Mouse (Mus musculus) embryo, embryonic 11.5 days (tissue): Measurements from ENCODE around the gene Lgr4.
"Not testable (repeated sequence)": the region's sequence is repeated elsewhere in the genome, so short reads cannot be mapped to it uniquely, and the experiment has no call there.

Experiments
- DNase-seq: peaks from one replicate; pipeline ENCODE4 v3.0.0-alpha.2; 2012; ENCODE audit warnings: low read depth, low spot score

The Lgr4 gene

DNA sequence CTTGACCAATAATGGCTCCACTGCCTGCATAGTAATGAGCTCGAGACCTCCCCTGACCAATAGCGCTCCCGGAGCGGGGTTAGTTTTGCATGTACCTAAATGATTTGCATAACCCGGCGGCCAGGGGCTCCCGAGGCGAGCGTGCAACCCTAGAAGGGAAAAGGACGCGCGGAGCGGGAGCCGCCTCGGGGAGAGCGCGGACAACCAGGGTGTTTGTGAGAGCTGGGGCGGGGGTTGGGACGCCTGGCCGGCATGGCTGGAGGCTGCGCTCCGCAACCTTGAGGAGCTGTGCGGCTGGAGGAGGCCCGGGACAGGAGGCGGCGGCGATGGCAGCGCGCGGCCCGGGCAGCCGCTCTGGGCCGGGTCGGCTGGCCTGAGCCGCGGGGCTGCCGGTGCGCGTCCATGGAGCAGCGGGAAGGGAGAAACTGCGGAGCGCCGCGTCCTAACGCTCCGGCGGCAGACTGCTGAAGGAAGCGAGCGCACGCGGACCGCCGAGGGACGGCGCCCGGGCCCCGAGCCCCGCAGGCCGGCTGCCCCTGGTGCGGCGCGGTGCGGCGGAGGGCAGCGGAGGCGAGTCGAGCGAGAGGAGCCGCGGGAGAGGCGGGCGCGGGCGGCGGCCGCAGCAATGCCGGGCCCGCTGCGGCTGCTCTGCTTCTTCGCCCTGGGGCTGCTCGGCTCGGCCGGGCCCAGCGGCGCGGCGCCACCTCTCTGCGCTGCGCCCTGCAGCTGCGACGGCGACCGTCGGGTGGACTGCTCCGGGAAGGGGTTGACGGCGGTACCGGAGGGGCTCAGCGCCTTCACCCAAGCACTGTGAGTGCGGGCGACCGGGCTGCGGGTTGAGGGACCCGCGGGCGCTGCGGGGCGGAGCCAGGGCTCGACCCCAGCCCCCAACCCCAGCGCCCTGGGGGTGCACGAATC lies at the start of gene Lgr4:
TSS of gene Lgr4 (plus strand) at position 152 of the 918 bp plus-strand sequence.
- DNase-seq: peak; percentile 94

DNA sequence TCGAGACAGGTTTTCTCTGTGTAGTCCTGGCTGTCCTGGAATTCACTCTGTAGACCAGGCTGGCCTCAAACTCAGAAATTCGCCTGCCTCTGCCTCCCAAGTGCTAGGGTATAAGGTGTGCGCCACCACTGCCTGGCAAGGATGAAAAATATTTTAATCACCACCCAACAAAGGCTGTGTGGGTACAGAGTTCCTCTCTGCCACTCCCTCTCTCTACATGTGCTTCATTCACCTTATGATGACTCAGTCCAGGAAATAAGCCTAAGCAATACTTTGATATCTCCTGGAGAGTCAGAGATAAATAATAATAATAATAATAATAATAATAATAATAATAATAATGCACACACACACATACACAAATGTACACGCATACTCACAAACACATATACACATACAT lies 38.0 kb upstream of the Lgr4 start:
- not testable (repeated sequence) for DNase-seq

DNA sequence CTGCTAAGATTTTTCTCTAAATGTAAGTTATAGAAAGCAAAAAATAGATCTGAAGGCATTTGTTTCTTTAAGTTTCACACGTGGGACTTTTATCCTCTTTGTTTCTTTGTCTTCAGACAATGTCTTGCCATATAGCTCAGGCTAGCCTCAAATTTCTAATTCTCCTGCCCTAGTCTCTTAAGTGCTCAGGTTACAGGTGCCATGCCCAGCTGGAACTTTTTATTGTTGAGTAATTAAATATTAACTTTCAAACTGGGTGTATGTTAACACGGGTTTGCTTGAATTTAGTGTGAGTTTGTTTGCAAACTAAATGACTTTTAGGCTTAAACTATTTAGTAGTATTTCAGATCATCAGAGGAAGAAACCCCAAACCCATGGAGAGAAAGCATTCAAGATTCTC lies 36.3 kb upstream of the Lgr4 start:
- no peak for DNase-seq

DNA sequence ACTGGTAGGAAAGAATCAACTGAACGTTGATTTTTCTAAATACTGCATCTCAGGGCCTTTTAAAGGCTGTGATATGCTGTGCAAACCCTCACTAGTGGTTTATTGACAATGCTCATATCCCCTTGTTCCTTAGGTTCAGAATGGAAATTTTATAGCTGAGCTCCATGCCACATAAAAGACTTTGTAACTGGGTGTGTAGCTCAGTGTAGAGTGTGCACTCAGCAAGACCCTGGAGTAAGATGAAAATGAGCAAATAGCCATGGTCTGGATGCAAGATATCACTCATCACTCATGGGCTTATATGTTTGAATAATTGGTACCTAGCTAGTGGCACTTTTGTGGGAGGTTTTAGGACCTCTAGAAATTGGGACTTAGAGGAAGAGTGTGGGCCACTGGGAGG lies 35.8 kb upstream of the Lgr4 start:
- DNase-seq: no peak

DNA sequence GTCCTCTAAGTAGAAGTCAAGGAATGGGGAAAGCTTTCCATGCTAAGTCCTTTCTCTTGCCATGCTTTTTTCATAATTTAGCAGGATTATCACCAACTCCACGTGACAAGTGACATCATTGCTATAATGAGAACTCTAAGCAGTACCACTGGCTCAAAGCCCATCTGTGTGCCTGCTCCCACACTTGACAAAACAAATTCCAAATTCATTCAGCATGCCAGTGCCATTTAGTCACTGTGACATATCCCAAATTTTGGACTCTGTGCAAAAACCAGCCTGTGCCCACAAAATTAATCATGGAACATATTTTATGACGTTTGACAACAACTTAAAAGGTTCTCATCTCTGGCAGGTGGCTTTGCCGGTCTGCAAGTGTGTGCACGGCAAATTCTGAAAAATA lies 33.3 kb upstream of the Lgr4 start:
- no peak for DNase-seq

DNA sequence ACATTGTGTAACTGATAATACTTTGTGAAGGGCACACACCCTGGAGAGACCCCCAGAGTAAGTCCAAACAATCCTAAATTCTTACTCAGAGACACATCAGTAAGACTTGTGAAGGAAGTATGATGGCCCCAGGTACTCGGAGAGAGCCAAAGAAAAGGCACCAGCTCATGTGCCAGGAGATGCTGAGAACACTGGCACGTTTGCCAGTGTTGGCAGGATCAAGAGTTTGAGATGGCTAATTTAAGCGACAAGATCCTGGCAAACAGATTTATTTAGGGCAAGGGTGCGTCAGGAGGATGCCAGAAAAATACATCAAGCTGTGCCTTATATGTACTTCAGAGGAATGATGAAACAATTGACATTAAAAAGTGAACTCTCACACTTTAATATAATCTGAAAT lies 32.9 kb upstream of the Lgr4 start:
- no peak for DNase-seq

DNA sequence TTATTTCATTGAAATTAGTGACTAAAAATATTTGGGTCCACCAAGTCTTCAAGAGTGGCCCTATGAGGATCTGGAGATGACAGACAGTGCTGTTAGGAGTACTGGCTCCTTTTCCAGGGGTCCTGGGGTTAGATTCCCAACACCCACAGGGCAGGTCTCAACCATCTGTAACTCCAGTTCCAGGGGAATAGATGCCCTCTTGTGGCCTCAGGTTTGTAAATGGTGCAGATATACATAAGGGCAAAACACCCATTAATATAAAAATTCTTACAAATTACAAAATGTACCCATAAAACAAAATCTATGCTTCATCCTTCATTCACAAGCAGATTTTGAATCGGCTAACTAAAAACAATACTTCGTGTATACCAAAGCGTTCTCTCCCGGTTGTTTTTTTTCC lies 27.4 kb upstream of the Lgr4 start:
- DNase-seq: no peak

DNA sequence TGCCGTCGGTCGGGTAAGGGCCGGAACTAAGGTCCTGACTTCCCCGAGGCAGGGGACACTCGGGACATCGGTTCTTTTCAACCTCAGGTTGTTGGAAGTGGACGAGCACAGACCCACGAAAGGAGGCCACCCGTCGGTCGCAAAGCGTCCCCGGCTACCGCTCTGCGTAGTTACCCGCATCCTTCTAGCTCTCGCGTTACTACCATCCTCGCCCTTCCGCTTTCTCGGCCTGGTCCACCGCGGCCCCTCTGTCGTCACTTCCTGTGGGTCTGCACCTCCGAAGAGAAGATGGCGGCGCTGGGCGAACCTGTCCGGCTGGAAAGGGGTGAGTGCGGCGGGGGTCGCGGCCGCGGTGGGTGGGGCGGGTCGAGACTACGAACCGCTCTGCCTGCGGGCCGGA lies 26.9 kb upstream of the Lgr4 start, which contains the start of gene Lin7c:
TSS of gene Lin7c (plus strand) at position 257 of the 400 bp plus-strand sequence.
- DNase-seq: peak; percentile 88

DNA sequence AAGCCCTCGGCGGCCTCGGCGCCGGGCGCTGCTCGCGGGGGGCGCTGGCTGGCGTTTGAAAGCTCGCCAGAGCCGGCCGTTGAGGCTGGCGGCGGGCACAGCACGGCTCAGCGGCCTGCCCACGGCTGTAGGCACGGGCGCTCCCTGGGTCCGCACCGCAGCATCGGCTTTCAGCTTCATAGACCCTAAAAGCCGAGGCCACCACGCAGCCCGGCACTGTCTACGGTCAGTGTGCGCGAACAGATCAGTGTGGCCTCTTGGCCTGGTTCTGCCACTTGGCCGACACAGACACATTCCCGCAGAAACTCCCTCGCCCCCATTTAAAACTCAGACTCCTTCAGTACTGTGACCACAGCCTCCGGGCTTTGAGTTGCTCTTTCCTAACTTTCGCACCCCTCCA lies 26.4 kb upstream of the Lgr4 start:
- DNase-seq: no peak

DNA sequence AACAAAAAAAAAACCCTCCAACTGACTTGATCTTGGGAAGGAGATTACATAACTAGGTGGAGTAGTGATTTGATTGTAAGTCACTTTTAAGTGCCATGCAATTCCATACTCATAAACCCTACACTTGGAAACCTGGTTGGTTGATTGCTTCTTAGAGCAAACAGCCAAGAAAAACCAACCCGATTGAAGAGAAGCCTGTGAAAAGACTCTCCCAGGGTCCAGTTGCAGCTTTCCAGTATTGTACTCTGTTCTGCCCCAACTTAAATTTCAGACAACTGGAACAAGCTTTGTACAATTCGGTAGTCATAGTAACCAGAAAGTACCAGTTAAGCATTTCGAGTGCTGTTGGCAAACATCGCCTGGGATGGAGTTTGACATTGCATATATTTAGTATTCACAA lies 26.0 kb upstream of the Lgr4 start:
- DNase-seq: no peak

DNA sequence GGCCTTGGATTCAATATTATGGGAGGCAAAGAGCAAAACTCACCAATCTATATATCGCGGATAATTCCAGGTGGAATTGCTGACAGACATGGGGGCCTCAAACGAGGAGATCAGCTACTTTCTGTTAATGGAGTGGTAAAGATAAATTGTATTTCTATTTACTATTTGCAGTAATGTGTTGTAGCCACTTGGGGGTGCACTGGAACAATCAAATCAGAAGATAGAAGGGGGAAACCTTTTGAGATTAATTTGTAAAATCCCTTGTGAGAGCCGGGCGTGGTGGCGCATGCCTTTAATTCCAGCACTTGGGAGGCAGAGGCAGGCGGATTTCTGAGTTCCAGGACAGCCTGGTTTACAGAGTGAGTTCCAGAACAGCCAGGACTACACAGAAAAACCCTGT lies 21.1 kb upstream of the Lgr4 start:
- no peak for DNase-seq

DNA sequence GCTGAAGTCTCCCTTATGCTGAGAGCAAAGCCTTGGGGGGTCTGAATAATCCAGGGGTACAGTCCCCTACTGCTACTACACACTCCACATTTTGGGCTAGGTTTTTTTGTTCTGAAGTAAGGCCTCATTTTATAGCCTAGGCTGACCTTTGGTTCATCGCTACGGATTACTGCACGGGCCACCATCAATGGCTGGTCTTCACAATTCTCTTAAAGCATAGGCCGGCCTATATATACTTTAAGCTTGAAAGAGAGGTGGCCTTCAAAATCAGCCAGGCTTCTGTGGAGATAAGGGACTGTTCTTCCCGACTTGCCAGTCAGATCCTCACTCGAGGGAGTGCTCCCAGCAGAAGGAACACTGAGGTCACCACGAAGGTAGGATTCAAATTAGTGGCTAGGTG lies 14.6 kb upstream of the Lgr4 start:
- no peak for DNase-seq

DNA sequence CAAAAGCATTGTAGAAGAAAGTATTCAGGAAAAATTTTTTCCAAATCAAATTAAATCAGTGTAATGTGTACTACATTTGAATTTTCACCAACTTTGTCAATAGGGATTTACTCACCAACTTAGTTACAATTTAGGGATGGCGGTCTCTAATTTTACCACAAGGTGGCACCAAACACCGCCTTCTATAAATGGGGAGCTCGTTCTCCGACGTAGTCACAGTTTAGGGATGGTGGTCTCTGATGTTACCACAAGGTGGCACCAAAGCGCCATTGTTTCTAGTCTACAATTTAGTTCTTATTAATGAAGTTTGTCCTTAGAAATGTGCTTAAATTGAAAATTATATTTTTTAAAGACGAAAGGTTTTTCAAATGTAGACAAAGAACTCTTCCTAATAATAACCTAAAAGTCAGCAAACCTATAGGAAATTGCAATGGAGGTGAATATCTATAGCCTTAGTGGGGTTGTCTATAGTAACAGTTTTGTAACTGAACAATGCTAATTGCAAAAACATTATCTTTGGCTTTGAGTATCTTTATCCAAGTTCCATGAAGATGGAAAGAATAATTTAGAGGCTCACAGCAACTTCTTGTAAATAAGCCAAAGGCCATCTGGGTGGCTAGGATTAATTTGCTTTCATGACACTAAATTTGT lies 13.2 kb upstream of the Lgr4 start:
- peak; percentile 79 for DNase-seq

DNA sequence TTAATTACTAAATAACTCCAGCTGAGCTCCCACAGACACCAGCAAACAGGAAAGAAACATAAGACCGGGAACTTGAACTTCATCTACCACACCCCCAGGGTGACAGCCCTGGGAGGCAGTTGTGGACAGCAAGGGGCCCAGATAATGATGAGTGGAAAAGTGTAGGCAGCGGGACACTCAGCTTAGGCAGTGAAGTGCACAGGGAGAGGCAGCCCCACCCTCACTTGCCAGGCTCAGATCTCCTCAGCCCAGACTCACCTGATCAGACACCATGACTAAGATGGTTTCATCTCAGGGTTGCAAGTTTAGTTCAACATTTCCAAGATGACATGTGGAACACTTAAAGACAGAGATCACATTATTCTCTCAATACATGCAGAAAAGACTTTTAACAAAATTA lies 8.3 kb upstream of the Lgr4 start:
- no peak for DNase-seq

DNA sequence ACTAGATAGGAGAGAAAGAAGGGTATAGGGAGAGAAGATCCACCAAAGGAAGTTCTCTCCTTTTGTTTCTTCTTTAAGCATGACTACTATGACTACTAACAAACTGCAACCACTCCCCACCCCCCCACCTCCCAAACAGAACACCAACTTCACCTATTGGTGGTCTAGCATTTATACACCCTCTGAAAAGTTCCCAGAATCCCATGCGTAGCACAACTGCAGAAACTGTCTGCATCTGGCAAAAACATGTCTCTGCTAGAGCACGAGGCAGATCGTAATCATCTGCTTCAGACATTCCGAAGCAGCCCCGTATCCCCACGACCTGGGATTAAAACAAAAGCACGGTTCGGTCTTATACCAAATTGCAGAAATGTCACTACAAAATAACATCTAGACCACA lies 5.2 kb upstream of the Lgr4 start:
- DNase-seq: no peak

DNA sequence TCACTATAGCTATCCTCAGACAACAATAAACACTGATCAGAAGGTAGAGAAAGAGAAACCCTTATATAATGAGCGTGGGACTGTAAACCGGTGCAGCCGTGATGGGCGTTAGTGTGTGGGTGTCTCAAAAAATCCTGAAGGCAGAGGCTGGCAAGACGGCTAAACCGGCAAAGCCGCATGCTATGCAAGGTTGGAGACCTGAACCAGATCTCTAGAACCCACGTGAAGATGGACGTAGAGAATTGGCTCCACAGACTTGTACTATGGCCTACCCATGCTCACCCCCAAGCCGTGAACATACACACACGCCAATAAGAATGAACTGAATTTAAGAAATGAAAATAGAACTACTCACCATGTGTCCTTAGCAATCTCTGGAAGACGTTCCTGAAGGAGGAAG lies 4.7 kb upstream of the Lgr4 start:
- no peak for DNase-seq

DNA sequence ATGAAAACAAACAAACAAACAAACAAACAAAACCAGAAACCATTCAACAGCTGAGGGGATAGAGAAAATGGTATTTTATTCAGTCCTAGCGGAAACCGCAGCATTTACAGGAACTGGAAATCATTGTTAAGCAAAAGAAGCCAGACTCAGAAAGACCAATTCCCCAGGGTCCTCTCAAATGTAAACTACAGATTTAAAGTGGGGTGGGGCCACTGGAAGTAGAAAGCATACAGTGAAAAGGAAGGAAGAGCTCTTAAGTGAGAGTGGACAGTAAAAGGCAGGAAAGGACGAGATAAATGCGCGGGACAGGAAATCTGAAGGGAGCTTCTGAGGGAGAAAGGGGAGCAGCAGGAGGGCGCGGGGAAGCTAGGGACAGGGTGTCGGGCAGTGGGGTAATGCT lies 4.2 kb upstream of the Lgr4 start:
- DNase-seq: no peak

DNA sequence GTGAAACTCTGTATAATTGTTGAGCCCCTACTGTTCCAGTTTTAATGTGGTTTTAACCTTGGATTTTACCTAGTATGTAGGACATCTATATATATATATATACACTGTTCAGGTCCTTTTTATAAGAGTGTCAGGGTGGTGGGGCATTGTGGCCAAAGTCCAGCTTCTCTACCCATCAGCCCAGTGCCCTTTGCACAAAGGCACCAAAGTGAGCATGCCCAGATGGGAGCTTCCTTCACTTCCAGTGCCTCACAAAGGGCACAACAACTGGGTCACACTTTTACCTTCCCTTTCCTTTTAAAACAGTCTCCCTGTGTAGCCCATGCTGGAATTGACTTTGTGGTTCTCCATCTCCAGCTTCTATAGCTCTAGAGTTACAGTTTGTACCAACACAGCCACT lies 2.8 kb upstream of the Lgr4 start:
- DNase-seq: no peak

DNA sequence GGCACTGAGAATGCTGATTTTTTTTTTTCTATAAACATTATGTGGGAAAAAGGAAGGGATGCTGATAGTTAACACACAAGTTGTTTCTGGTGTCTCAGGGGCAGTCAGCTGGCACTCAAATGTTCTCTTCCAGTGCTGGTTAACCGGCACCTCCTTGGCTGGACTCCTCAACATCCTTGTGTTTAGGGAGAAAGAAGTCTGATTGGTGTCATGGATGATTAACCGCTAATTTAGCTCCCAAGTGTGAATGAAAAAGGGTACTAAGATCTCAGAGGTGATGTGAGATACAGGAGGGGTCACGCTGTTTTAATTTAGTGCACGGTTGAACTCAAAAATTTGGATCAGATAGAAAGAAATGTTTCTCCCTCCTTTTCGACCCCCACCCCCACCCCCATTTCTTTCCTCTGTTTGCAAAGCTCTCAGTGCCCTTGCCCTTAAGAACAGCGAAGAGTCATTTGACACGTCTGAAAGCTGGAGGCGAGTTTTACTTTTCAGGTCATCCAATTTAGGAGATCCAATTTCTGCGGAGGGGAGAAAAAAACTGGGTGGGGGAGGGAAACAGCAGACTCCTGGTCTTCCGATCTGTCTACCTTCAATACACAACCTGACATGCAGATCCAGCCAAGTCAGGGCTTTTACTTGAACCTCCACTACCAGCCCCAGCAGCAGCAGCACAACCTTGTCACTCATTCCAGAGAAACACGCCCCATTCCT lies 508 bp upstream of the Lgr4 start:
- DNase-seq: no peak

DNA sequence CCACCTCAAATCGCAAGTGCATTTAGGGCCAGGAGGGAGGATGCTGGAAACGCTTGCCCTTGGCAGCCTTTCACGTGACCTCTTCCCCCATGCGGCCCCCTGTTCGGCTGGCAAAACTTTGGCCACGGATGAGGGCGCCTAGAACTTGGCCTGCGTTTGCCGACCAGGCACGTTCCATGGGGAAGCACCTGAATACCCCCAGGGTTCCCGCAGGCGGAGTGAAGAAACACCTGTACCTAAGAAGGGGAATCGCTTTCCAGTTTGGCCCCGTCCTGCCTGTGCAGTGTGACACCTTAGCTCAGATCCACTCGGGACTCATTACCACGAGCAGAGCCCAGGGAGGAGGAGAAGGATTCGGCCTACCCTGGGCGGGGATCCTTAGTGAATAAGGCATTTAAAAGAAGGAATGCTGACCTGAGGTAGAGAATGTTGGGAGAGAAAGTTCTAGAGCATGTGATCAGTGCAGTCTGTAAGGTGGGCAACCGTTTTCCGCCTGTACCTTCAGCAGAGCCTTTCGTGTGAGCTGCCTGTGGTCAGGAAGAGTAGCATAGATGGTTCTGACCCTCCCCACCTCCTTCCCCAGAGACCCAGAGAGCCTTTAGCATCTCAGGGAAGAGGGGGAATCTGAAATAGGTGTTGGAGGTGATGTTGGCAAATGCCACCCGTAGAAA lies 1.3 kb downstream of the Lgr4 start:
- DNase-seq: no peak

DNA sequence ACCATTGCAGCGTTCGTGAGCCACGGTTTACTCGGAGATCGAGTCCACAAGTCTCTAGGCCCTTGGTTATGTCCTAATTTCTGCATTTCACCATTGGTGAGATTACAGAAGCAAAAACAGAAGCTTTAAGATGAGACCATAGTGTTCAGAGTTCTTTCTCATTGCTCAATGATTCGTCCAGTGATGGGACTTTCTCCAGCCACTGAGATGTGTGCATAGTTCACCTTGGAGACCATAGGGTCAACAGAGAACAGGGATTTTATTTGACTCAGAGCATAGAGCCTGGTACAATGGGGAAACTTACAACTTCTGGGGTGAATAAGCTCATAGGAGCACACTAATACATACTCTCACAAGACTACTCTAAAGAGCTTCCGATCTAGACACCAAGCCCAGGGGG lies 3.0 kb downstream of the Lgr4 start:
- no peak for DNase-seq
